Mouse (Mus musculus) retina, postnatal 1 day (tissue): ENCODE measurements at regions not wholly inside any gene's neighbourhood (a gene's known extent, or its start where the extent isn't known, plus 50 kb on each side); places are given as distances from the start of the nearest gene placed in this dataset.

Source experiments
- DNase-seq: peaks from one replicate; pipeline ENCODE4 v3.0.0-alpha.2; 2012

GRCm38 (mm10) chr4:12376797-12377570, 205.2 kb upstream of the Fam92a start:
- DNase-seq, result no peak

- DNase-seq, result no peak
Measured at GRCm38 (mm10) chr4:12369551-12369950, 197.7 kb upstream of the Fam92a start.

- no peak for DNase-seq
Measured at GRCm38 (mm10) chr4:12356992-12357634, 185.3 kb upstream of the Fam92a start.

- DNase-seq, result no peak
Measured at GRCm38 (mm10) chr4:12353337-12353856, 181.6 kb upstream of the Fam92a start.

GRCm38 (mm10) chr4:12339236-12339635, 167.4 kb upstream of the Fam92a start:
- no peak for DNase-seq

- peak; percentile 21 for DNase-seq
Measured at GRCm38 (mm10) chr4:12334832-12335587, 163.2 kb upstream of the Fam92a start.

GRCm38 (mm10) chr4:12334429-12334828, 162.6 kb upstream of the Fam92a start:
- peak; percentile 43 for DNase-seq

GRCm38 (mm10) chr4:12316024-12316423, 144.2 kb upstream of the Fam92a start:
- peak; percentile 67 for DNase-seq

GRCm38 (mm10) chr4:12308332-12308731, 136.5 kb upstream of the Fam92a start:
- DNase-seq, result no peak

- peak; percentile 17 for DNase-seq
Measured at GRCm38 (mm10) chr4:12306618-12307565, 135.1 kb upstream of the Fam92a start.

GRCm38 (mm10) chr4:12287079-12287686, 115.4 kb upstream of the Fam92a start:
- no peak for DNase-seq

- no peak for DNase-seq
Measured at GRCm38 (mm10) chr4:12286391-12286790, 114.6 kb upstream of the Fam92a start.

- DNase-seq, result no peak
Measured at GRCm38 (mm10) chr4:12285983-12286382, 114.2 kb upstream of the Fam92a start.

- DNase-seq, result peak; percentile 55
Measured at GRCm38 (mm10) chr4:12277949-12278348, 106.1 kb upstream of the Fam92a start.

GRCm38 (mm10) chr4:12273369-12273768, 101.6 kb upstream of the Fam92a start:
- DNase-seq, result no peak

GRCm38 (mm10) chr4:12272914-12273313, 101.1 kb upstream of the Fam92a start:
- DNase-seq, result peak; percentile 76

GRCm38 (mm10) chr4:12272378-12272777, 100.6 kb upstream of the Fam92a start:
- DNase-seq, result peak; percentile 52

- no peak for DNase-seq
Measured at GRCm38 (mm10) chr4:12263746-12264145, 91.9 kb upstream of the Fam92a start.

- DNase-seq, result peak; percentile 21
Measured at GRCm38 (mm10) chr4:12263197-12263596, 91.4 kb upstream of the Fam92a start.

- DNase-seq, result no peak
Measured at GRCm38 (mm10) chr4:12247994-12248393, 76.2 kb upstream of the Fam92a start.

- DNase-seq, result no peak
Measured at GRCm38 (mm10) chr4:12246595-12246994, 74.8 kb upstream of the Fam92a start.
